Mouse (Mus musculus): ENCODE measurements at regions not wholly inside any gene's neighbourhood (a gene's known extent, or its start where the extent isn't known, plus 50 kb on each side); places are given as distances from the start of the nearest gene placed in this dataset.

DNA sequence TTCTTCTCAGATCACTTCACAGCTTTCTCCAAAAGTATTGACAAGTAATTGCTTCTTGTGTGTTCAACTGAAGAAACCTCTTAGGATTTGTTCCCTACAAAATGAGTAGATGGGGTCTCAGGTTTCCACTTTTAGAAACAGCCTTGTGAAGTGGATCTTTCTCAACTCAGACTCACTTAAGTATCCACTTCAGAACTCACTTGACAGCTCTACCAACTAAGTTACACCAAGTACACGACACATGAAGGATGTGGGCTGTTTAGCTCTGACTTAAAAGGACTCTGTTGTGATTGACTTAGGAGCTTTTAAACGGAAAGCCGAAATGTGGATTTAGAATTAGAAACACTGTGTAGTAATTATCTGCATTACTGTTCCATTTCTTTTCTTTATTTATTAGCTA, 556.0 kb downstream of the Rfpl4b start:
- Histone ChIP-seq H3K36me3 (ENCODE audit: control insufficient read depth, insufficient read depth, low read length) (no peaks in the 10 kb centered on the region), H3K79me2 (ENCODE audit: control insufficient read depth, insufficient read depth, low read length) (no peaks in the 10 kb centered on the region), H3K27me3 (ENCODE audit: control insufficient read depth, insufficient read depth, low read length) (no peaks in the 10 kb centered on the region), H3K9ac (ENCODE audit: low read depth, low read length) (no peak overlapping the region), H3K4me1 (ENCODE audit: control insufficient read depth, insufficient read depth, low read length) (no peaks in the 10 kb centered on the region), H3K27ac (replicated peaks; ENCODE audit: insufficient read depth, low read depth, low read length) (no peak overlapping the region), H3K4me3 (ENCODE audit: insufficient read depth, low read depth, low read length) (no peak overlapping the region)
- TF ChIP-seq CTCF (IDR thresholded peaks at IDR 0.05; ENCODE audit: low read depth, low read length): no peak
- no peak for TF ChIP-seq POLR2A (IDR thresholded peaks at IDR 0.05; ENCODE audit: extremely low read depth, insufficient read depth, low read length)
- WGBS: 84% methylated on average over 3 of the region's 3 CpGs
- no peak for DNase-seq (ENCODE audit: extremely low read depth, low read depth, low spot score)

DNA sequence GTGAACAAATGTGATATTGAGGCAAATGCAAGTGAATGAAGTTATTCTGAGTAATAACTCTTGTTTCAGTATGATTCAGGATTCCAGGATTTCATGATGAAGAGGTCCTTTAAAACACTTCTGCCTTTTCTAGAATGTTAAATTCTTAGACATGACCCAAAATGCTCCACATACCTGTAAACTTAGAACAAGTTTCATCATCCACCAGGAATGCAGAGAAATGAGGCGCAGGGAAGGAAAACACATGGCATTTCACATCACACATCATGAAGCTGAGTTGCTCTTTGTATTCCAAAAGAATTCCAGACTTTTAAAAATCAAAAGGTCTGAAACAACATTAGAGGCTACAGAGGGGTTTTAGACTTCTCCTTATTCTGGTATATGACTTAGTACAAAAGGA, 574.8 kb downstream of the Rfpl4b start:
- Histone ChIP-seq H3K27ac (replicated peaks; ENCODE audit: insufficient read depth, low read depth, low read length) (no peak overlapping the region), H3K9ac (ENCODE audit: low read depth, low read length) (no peak overlapping the region), H3K36me3 (ENCODE audit: control insufficient read depth, insufficient read depth, low read length) (no peaks in the 10 kb centered on the region), H3K27me3 (ENCODE audit: control insufficient read depth, insufficient read depth, low read length) (no peaks in the 10 kb centered on the region), H3K4me3 (ENCODE audit: insufficient read depth, low read depth, low read length) (no peak overlapping the region), H3K4me1 (ENCODE audit: control insufficient read depth, insufficient read depth, low read length) (no peaks in the 10 kb centered on the region), H3K79me2 (ENCODE audit: control insufficient read depth, insufficient read depth, low read length) (no peaks in the 10 kb centered on the region)
- TF ChIP-seq CTCF (IDR thresholded peaks at IDR 0.05; ENCODE audit: low read depth, low read length) (no peak), POLR2A (IDR thresholded peaks at IDR 0.05; ENCODE audit: extremely low read depth, insufficient read depth, low read length) (no peak)
- DNase-seq (ENCODE audit: extremely low read depth, low read depth, low spot score): no peak
- WGBS: 92% methylated on average over 1 of the region's 1 CpGs
